Mouse (Mus musculus): ENCODE data around the gene Hsd17b13. TPM values are rescaled to one million over a fixed set of nuclear protein-coding genes. Genes with fewer than 3 reads are reported as not detected.

The Hsd17b13 gene
- polyA plus RNA-seq, 1 experiment from 2014 or later = not detected

GRCm38 (mm10) chr5:103995181-103995580 is 18.0 kb upstream of the Hsd17b13 start:
- ATAC-seq (ENCODE audit: insufficient read depth, low FRiP score, low TSS enrichment) = no peak
- H3K4me3 ChIP-seq (ENCODE audit: low read depth, low read length) = no peak overlapping the region
- WGBS = 68% methylated on average over 3 of the region's 3 CpGs
- no peaks in the 10 kb centered on the region for H3K27me3 ChIP-seq (ENCODE audit: control insufficient read depth, insufficient read depth, low read length)
- H3K9ac ChIP-seq (ENCODE audit: low read length) = no peak overlapping the region
- DNase-seq (ENCODE audit: low spot score) = no peak
- no peak overlapping the region for H3K27ac ChIP-seq (ENCODE audit: low read depth, low read length)
- no peaks in the 10 kb centered on the region for H3K4me1 ChIP-seq (ENCODE audit: control insufficient read depth, insufficient read depth, low read length)
- no peak overlapping the region for H3K4me2 ChIP-seq (ENCODE audit: low read depth)
- H3K36me3 ChIP-seq (ENCODE audit: control insufficient read depth, insufficient read depth, low read length) = no peaks in the 10 kb centered on the region
- H3K9me3 ChIP-seq (ENCODE audit: control insufficient read depth, low read length) = no peaks in the 10 kb centered on the region

- Histone ChIP-seq H3K4me3 (ENCODE audit: low read depth, low read length) (no peak overlapping the region), H3K9me3 (ENCODE audit: control insufficient read depth, low read length) (no peaks in the 10 kb centered on the region), H3K9ac (ENCODE audit: low read length) (no peak overlapping the region), H3K27me3 (ENCODE audit: control insufficient read depth, insufficient read depth, low read length) (no peaks in the 10 kb centered on the region), H3K36me3 (ENCODE audit: control insufficient read depth, insufficient read depth, low read length) (no peaks in the 10 kb centered on the region), H3K4me2 (ENCODE audit: low read depth) (no peak overlapping the region), H3K4me1 (ENCODE audit: control insufficient read depth, insufficient read depth, low read length) (no peaks in the 10 kb centered on the region), H3K27ac (ENCODE audit: low read depth, low read length) (no peak overlapping the region)
- 82% methylated on average over 4 of the region's 4 CpGs for WGBS
- ATAC-seq (ENCODE audit: insufficient read depth, low FRiP score, low TSS enrichment) (no peak), DNase-seq (ENCODE audit: low spot score) (no peak)
These were observed 17.5 kb upstream of the Hsd17b13 start for GRCm38 (mm10) chr5:103994669-103995068.

DNA sequence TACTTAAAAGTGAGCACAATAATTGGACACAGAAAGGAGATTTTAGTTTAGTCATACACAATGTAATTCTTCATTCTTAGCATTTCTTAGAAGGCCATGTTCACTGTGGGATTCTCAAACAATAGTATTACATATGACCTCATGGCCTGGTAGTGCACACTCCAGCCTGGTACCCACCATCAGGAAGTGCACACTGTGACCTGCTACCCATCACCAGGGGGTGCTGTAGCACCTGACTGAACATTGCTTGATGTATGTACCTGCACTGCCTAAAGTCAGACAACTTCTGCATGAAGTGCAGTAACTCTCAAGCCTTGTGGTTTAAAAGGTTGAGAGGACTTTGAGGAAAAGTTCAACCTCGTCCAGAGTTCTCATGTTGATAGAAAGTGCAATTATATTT is 16.4 kb upstream of the Hsd17b13 start:
- H3K27me3 ChIP-seq (ENCODE audit: control insufficient read depth, insufficient read depth, low read length) = no peaks in the 10 kb centered on the region
- DNase-seq (ENCODE audit: low spot score) = no peak
- no peaks in the 10 kb centered on the region for H3K9me3 ChIP-seq (ENCODE audit: control insufficient read depth, low read length)
- no peak overlapping the region for H3K27ac ChIP-seq (ENCODE audit: low read depth, low read length)
- H3K4me1 ChIP-seq (ENCODE audit: control insufficient read depth, insufficient read depth, low read length) = no peaks in the 10 kb centered on the region
- no peaks in the 10 kb centered on the region for H3K36me3 ChIP-seq (ENCODE audit: control insufficient read depth, insufficient read depth, low read length)
- no peak overlapping the region for H3K4me2 ChIP-seq (ENCODE audit: low read depth)
- ATAC-seq (ENCODE audit: insufficient read depth, low FRiP score, low TSS enrichment) = no peak
- H3K4me3 ChIP-seq (ENCODE audit: low read depth, low read length) = no peak overlapping the region
- 84% methylated on average over 1 of the region's 1 CpGs for WGBS
- no peak overlapping the region for H3K9ac ChIP-seq (ENCODE audit: low read length)

DNA sequence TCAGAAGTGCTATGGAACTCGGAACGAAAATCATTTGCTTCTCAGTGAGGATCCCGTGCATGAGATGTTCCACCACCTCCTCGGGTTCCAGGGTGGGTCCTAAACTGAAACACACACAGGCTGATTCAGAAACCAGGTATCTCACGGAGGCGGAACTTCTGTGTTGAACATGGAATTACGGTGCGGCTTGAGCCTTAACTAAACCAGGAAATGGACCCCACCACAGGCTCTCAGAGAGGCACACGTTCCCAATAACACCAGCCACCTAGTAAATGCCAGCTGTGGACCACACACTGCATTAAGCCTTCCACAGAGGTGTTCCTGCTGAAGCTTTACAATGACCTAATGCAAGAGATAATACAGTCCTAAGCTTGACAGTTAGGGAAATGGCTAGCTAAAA is 15.6 kb upstream of the Hsd17b13 start:
- no peaks in the 10 kb centered on the region for H3K36me3 ChIP-seq (ENCODE audit: control insufficient read depth, insufficient read depth, low read length)
- no peak overlapping the region for H3K4me3 ChIP-seq (ENCODE audit: low read depth, low read length)
- H3K27me3 ChIP-seq (ENCODE audit: control insufficient read depth, insufficient read depth, low read length) = no peaks in the 10 kb centered on the region
- no peaks in the 10 kb centered on the region for H3K9me3 ChIP-seq (ENCODE audit: control insufficient read depth, low read length)
- H3K4me1 ChIP-seq (ENCODE audit: control insufficient read depth, insufficient read depth, low read length) = no peaks in the 10 kb centered on the region
- no peak overlapping the region for H3K9ac ChIP-seq (ENCODE audit: low read length)
- whole genome bisulfite sequencing = 91% methylated on average over 9 of the region's 9 CpGs
- H3K4me2 ChIP-seq (ENCODE audit: low read depth) = no peak overlapping the region
- H3K27ac ChIP-seq (ENCODE audit: low read depth, low read length) = no peak overlapping the region
- ATAC-seq (ENCODE audit: insufficient read depth, low FRiP score, low TSS enrichment) (no peak), DNase-seq (ENCODE audit: low spot score) (no peak)

GRCm38 (mm10) chr5:103980705-103981560 is 3.7 kb upstream of the Hsd17b13 start:
- Histone ChIP-seq H3K27ac (ENCODE audit: low read depth, low read length) (no peak overlapping the region), H3K36me3 (ENCODE audit: control insufficient read depth, insufficient read depth, low read length) (no peaks in the 10 kb centered on the region), H3K4me3 (ENCODE audit: low read depth, low read length) (no peak overlapping the region), H3K4me2 (ENCODE audit: low read depth) (no peak overlapping the region), H3K4me1 (ENCODE audit: control insufficient read depth, insufficient read depth, low read length) (no peaks in the 10 kb centered on the region), H3K9ac (ENCODE audit: low read length) (no peak overlapping the region), H3K27me3 (ENCODE audit: control insufficient read depth, insufficient read depth, low read length) (no peaks in the 10 kb centered on the region), H3K9me3 (ENCODE audit: control insufficient read depth, low read length) (no peaks in the 10 kb centered on the region)
- DNase-seq (ENCODE audit: low spot score) = no peak
- ATAC-seq (ENCODE audit: insufficient read depth, low FRiP score, low TSS enrichment) = no peak
- 91% methylated on average over 9 of the region's 9 CpGs for WGBS

- 87% methylated on average over 7 of the region's 7 CpGs for WGBS
- Histone ChIP-seq H3K36me3 (ENCODE audit: control insufficient read depth, insufficient read depth, low read length) (no peaks in the 10 kb centered on the region), H3K4me3 (ENCODE audit: low read depth, low read length) (no peak overlapping the region), H3K4me2 (ENCODE audit: low read depth) (no peak overlapping the region), H3K27me3 (ENCODE audit: control insufficient read depth, insufficient read depth, low read length) (no peaks in the 10 kb centered on the region), H3K27ac (ENCODE audit: low read depth, low read length) (no peak overlapping the region), H3K9ac (ENCODE audit: low read length) (no peak overlapping the region), H3K4me1 (ENCODE audit: control insufficient read depth, insufficient read depth, low read length) (no peaks in the 10 kb centered on the region), H3K9me3 (ENCODE audit: control insufficient read depth, low read length) (no peaks in the 10 kb centered on the region)
- no peak for DNase-seq (ENCODE audit: low spot score)
- ATAC-seq (ENCODE audit: insufficient read depth, low FRiP score, low TSS enrichment) = no peak
These were observed 829 bp upstream of the Hsd17b13 start for GRCm38 (mm10) chr5:103977907-103978570.

DNA sequence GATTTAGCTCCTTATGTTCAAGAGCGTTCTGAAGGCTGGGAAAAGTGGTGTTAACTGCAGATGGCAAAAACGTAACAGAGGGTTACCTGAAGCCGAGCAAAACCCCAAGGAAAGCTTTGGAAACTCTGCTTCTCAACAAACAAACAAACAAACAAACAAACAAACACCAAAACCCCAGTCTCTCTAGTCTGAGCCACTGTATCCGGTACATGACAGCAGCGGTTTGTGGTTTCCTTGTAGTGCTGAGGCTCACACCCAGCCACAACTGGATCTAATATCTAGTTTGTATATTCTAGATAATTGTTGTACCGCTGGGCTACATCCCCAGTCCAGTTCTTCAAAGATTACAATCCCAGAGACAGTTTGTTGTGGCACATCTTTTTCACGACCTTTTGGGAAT is 1.5 kb downstream of the Hsd17b13 start:
- Histone ChIP-seq H3K4me2 (ENCODE audit: low read depth) (no peak overlapping the region), H3K4me3 (ENCODE audit: low read depth, low read length) (no peak overlapping the region), H3K9me3 (ENCODE audit: control insufficient read depth, low read length) (no peaks in the 10 kb centered on the region), H3K27ac (ENCODE audit: low read depth, low read length) (no peak overlapping the region), H3K27me3 (ENCODE audit: control insufficient read depth, insufficient read depth, low read length) (no peaks in the 10 kb centered on the region), H3K9ac (ENCODE audit: low read length) (no peak overlapping the region), H3K36me3 (ENCODE audit: control insufficient read depth, insufficient read depth, low read length) (no peaks in the 10 kb centered on the region), H3K4me1 (ENCODE audit: control insufficient read depth, insufficient read depth, low read length) (no peaks in the 10 kb centered on the region)
- DNase-seq (ENCODE audit: low spot score) (no peak), ATAC-seq (ENCODE audit: insufficient read depth, low FRiP score, low TSS enrichment) (no peak)
- WGBS = 86% methylated on average over 7 of the region's 7 CpGs

GRCm38 (mm10) chr5:103972801-103973200 is 4.4 kb downstream of the Hsd17b13 start:
- H3K9me3 ChIP-seq (ENCODE audit: control insufficient read depth, low read length) = no peaks in the 10 kb centered on the region
- ATAC-seq (ENCODE audit: insufficient read depth, low FRiP score, low TSS enrichment) (no peak), DNase-seq (ENCODE audit: low spot score) (no peak)
- no peak overlapping the region for H3K4me3 ChIP-seq (ENCODE audit: low read depth, low read length)
- H3K4me1 ChIP-seq (ENCODE audit: control insufficient read depth, insufficient read depth, low read length) = no peaks in the 10 kb centered on the region
- WGBS = 82% methylated on average over 13 of the region's 13 CpGs
- H3K27me3 ChIP-seq (ENCODE audit: control insufficient read depth, insufficient read depth, low read length) = no peaks in the 10 kb centered on the region
- no peak overlapping the region for H3K9ac ChIP-seq (ENCODE audit: low read length)
- no peaks in the 10 kb centered on the region for H3K36me3 ChIP-seq (ENCODE audit: control insufficient read depth, insufficient read depth, low read length)
- no peak overlapping the region for H3K27ac ChIP-seq (ENCODE audit: low read depth, low read length)
- no peak overlapping the region for H3K4me2 ChIP-seq (ENCODE audit: low read depth)

DNA sequence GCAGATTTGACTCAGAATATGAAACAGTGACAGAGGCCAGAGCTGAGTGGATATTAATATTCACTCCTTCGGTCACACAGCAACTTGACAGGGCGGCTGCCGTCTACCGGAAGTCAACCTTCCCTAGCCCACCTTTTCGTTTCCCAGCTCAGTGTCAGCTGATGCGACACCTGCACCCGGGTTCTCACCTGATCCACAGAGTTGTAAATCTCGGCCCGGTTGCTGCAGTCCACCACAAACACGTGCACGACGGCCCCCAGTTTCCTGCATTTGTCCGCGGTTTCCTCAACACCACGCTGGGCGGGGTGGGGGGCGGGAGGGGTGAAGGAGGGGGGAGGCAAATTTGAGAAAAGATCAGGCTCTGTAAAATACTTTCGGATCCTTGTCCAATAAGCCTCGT is 4.8 kb downstream of the Hsd17b13 start:
- no peak for DNase-seq (ENCODE audit: low spot score)
- Histone ChIP-seq H3K36me3 (ENCODE audit: control insufficient read depth, insufficient read depth, low read length) (no peaks in the 10 kb centered on the region), H3K9me3 (ENCODE audit: control insufficient read depth, low read length) (no peaks in the 10 kb centered on the region), H3K27ac (ENCODE audit: low read depth, low read length) (no peak overlapping the region), H3K4me2 (ENCODE audit: low read depth) (no peak overlapping the region), H3K9ac (ENCODE audit: low read length) (no peak overlapping the region), H3K4me3 (ENCODE audit: low read depth, low read length) (no peak overlapping the region), H3K4me1 (ENCODE audit: control insufficient read depth, insufficient read depth, low read length) (no peaks in the 10 kb centered on the region), H3K27me3 (ENCODE audit: control insufficient read depth, insufficient read depth, low read length) (no peaks in the 10 kb centered on the region)
- no peak for ATAC-seq (ENCODE audit: insufficient read depth, low FRiP score, low TSS enrichment)
- 68% methylated on average over 19 of the region's 19 CpGs for WGBS
